Mouse (Mus musculus): ENCODE measurements around the gene Dap. TPM values are rescaled to one million over a fixed set of nuclear protein-coding genes. Genes with fewer than 3 reads are reported as not detected.
A peak's percentile ranks its signal among the peaks of the same experiment; 100 is the strongest.

Dap gene
- polyA plus RNA-seq, 1 experiment from 2014 or later, result 95.7 TPM

DNA sequence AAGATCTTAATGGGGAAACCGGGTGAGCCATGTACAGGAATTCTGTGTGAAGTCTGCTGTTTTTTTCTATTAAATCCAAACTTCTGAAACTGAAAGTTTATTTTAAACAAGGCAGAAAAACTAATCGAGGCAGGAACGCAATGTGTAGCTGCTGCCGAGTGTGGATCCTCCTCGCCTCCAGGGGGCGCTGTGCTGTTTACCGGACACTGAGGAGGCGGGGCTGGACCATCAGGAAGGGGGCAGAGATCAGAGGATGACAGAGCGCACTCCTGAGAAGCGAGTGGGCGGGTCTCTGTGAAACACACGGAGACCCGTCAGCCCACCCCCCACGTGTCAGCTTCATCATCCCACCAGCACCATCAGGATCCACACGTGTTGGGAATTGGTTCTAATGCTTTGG, 85.4 kb downstream of the Dap start:
- no peak overlapping the region for H3K4me2 ChIP-seq

DNA sequence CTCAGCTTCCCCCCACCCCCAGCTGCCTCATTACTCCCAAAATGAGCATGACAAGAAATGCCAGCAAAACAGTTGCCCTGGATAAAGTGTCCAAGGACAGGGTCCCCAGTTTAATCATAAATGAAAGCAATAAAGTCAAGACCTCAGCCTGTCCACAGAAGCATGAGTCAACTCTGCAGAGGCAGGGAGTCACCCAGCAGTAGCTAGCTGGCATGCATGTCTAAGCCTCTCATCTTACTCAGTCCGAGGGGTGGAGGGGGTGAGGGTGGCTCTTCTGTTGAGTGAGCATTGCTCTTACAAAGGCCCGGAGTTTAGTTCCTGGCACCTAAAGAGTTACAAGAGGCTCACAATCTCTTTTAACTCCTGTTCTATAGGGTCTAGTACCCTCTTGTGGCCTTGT, 87.9 kb downstream of the Dap start:
- H3K36me3 ChIP-seq, result no peaks in the 10 kb centered on the region
- no peak overlapping the region for H3K9ac ChIP-seq
- H3K4me1 ChIP-seq, result no peaks in the 10 kb centered on the region
- 70% methylated on average over 2 of the region's 2 CpGs for WGBS
- no peak for ATAC-seq (ENCODE audit: insufficient number of reproducible peaks, insufficient read depth, low FRiP score, low TSS enrichment, low read depth)
- H3K27ac ChIP-seq, result no peak overlapping the region
- H3K4me2 ChIP-seq, result no peak overlapping the region
- H3K9me3 ChIP-seq, result peaks cover 4% of the 10 kb centered on the region; the same call in 1 of the 2 replicates
- H3K27me3 ChIP-seq, result no peaks in the 10 kb centered on the region
- no peak overlapping the region for H3K4me3 ChIP-seq

More for the DNA sequence above, 85.4 kb downstream of the Dap start:
- Histone ChIP-seq H3K36me3 (no peaks in the 10 kb centered on the region), H3K27me3 (no peaks in the 10 kb centered on the region), H3K9me3 (peaks cover 4% of the 10 kb centered on the region; the same call in 1 of the 2 replicates), H3K4me1 (peaks cover 3% of the 10 kb centered on the region; the same call in 1 of the 2 replicates), H3K27ac (no peak overlapping the region), H3K9ac (no peak overlapping the region), H3K4me3 (no peak overlapping the region)
- ATAC-seq (ENCODE audit: insufficient number of reproducible peaks, insufficient read depth, low FRiP score, low TSS enrichment, low read depth), result no peak
- 65% methylated on average over 15 of the region's 15 CpGs for WGBS

DNA sequence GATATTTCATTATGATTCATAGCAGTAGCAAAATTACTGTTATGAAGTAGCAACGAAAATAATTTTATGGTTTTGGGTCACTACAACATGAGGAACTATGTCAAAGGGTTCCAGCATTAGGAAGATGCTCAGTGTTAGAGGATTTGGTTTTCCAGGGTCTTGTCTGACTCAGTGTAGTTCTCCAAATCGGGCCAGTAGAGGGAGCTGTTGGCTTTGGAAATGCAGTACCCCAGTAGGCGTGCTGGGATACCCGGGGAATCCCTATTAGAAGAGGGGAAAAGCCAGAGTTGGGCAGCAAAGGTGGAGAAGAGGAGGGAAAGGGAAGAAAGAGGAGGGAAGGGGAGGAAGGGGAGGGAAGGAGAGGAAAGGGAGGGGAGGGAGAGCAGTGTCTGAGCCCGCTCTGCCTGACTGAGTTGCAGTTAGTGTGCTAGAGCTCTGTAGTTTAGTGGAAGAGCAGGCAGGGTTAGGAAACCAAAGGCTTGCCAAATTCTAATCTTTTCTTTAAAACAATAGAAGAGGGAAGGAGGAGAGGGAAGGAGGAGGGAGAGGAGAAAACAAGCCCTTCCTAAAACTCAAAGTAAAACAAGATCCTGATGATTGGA, 91.6 kb downstream of the Dap start:
- peaks cover 27% of the 10 kb centered on the region for H3K4me1 ChIP-seq
- no peak overlapping the region for H3K9ac ChIP-seq
- no peak overlapping the region for H3K27ac ChIP-seq
- H3K36me3 ChIP-seq, result no peaks in the 10 kb centered on the region
- ATAC-seq (ENCODE audit: insufficient number of reproducible peaks, insufficient read depth, low FRiP score, low TSS enrichment, low read depth), result no peak
- WGBS, result 6% methylated on average over 5 of the region's 5 CpGs
- H3K4me2 ChIP-seq, result no peak overlapping the region
- no peaks in the 10 kb centered on the region for H3K9me3 ChIP-seq
- no peaks in the 10 kb centered on the region for H3K27me3 ChIP-seq
- H3K4me3 ChIP-seq, result no peak overlapping the region

DNA sequence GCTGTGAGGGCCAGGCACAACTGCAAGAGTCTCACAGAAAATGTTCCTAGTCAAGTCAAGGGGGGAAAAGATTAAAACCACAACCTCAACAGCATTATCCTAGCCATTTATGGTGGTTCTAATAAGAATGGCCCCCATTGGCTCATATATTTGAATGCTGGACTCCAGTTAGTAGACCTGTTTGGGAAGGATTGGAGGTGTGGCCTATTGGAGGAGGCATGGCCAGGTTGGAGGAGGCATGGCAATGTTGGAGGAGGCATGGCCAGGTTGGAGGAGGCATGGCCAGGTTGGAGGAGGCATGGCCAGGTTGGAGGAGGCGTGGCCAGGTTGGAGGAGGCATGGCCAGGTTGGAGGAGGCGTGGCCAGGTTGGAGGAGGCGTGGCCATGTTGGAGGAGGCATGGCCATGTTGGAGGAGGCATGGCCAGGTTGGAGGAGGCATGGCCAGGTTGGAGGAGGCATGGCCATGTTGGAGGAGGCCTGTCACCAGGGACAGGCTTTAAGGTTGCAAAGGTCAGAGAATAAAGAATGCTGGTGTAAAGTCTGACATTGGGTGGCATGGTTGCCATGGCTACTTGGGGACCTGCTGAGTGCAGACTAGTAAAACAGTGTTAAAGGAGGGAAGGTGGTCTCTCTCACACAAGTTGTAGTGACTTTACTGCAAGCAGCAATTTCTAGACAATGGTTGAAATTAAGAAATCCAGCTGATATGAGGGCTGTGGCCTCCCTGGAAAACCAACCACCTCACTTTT, 93.1 kb downstream of the Dap start:
- Histone ChIP-seq H3K27ac (peak overlapping the region; percentile 68), H3K9me3 (no peaks in the 10 kb centered on the region), H3K9ac (no peak overlapping the region), H3K4me3 (no peak overlapping the region), H3K4me2 (no peak overlapping the region), H3K27me3 (no peaks in the 10 kb centered on the region), H3K36me3 (no peaks in the 10 kb centered on the region), H3K4me1 (peaks cover 27% of the 10 kb centered on the region)
- no peak for ATAC-seq (ENCODE audit: insufficient number of reproducible peaks, insufficient read depth, low FRiP score, low TSS enrichment, low read depth)
- 86% methylated on average over 3 of the region's 3 CpGs for WGBS

DNA sequence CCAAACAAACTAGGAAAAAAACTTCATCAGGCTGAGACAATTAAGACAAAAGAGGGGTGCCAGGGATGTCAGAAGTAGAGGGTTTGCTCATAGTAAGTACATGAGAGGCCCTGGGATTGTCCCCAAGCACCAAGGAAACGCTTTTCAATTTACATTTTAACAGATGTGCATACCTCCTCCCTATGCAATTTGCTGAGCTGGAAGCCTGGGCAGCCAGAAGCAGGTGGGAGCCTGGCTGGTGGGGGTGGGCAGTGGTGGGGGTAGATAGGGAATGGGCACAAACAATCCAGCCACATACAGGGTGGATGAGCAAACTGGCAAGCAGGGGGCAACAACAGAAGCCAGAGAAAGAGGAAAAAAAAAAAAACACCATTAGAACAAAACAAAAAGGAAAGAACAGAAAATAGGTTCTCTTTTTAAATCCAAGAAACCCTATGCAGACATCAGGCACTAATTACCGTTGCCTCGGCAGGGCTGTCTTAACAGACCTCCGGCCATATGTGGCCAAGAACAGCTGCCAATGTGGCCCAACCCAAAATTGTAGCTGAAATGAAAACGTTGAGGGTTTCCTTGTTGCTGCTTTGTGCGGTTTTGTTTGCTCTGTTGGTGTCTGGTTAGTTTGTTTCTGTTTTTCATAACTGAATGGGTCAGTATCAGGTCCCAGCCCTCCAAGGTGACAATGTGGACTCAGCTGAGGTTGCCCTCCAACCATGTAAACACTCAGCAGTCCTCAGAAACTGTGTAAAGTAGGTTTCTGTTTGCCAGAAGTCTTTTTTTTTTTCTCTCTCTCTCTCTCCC, 94.2 kb downstream of the Dap start:
- Histone ChIP-seq H3K4me3 (no peak overlapping the region), H3K27ac (peak overlapping the region; percentile 68), H3K4me2 (peak overlapping the region; percentile 14; the same call in 1 of the 2 replicates), H3K9ac (no peak overlapping the region), H3K36me3 (no peaks in the 10 kb centered on the region), H3K9me3 (no peaks in the 10 kb centered on the region), H3K4me1 (peaks cover 27% of the 10 kb centered on the region), H3K27me3 (no peaks in the 10 kb centered on the region)
- no peak for ATAC-seq (ENCODE audit: insufficient number of reproducible peaks, insufficient read depth, low FRiP score, low TSS enrichment, low read depth)
- WGBS, result 18% methylated on average over 6 of the region's 6 CpGs

DNA sequence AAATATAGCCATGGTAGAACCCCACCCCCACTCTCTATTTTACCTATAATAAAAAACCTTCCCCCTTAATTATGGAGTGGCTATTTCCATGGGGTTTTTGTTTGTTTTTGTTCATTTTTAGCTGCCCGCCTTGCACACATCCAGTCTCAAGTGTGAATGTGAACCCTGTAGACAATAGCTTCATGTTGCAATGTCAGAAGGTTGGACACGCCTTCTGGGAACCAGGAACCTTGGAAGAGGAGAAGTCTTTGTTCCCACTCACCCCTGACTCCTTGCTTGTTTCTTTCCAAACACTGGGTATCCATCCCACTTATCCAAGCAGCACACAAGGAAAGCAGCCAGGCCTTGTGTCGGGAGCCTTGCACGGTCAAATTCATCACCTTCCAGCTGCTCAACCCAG, 94.9 kb downstream of the Dap start:
- H3K36me3 ChIP-seq, result no peaks in the 10 kb centered on the region
- H3K9me3 ChIP-seq, result no peaks in the 10 kb centered on the region
- H3K27ac ChIP-seq, result peak overlapping the region; percentile 68
- peaks cover 27% of the 10 kb centered on the region for H3K4me1 ChIP-seq
- no peak overlapping the region for H3K9ac ChIP-seq
- 62% methylated on average over 4 of the region's 4 CpGs for WGBS
- no peak overlapping the region for H3K4me2 ChIP-seq
- no peak for ATAC-seq (ENCODE audit: insufficient number of reproducible peaks, insufficient read depth, low FRiP score, low TSS enrichment, low read depth)
- H3K4me3 ChIP-seq, result no peak overlapping the region
- H3K27me3 ChIP-seq, result no peaks in the 10 kb centered on the region

DNA sequence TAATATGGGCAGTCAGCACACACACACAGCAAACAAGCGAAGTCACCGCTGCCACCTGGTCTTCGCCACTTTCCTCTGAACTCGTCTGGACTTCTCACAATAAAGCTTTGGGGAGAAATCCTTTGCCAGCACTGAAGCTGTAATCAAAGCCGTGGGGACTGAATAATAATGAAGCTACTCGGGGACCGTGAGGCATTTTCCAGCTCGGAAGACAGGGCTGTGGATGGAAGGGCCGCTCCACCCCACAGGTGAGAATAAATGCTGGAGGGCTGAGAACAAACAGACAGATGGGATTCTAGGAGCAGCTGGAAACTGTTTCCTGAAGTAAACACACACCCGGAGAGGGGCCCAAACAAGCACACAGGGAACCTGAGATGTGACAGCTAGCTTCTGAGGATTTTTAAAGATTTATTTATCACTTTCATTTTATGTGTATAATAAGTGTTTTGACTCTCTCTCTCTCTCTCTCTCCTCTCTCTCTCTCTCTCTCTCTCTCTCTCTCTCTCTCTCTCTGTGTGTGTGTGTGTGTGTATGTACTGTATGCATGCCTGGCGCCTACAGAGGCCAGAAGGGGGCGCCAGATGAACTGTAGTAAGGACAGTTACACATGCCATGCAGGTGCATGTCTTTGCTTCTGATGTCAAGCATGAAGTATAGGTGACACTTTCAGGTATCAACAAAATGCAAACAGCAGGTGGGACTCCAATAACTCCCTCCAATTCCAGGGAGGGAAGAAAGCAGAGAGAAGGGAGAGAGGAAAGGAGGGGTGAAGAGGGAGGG, 96.7 kb downstream of the Dap start:
- no peak for ATAC-seq (ENCODE audit: insufficient number of reproducible peaks, insufficient read depth, low FRiP score, low TSS enrichment, low read depth)
- Histone ChIP-seq H3K27me3 (no peaks in the 10 kb centered on the region), H3K4me1 (peaks cover 27% of the 10 kb centered on the region), H3K9ac (no peak overlapping the region), H3K4me2 (no peak overlapping the region), H3K27ac (no peak overlapping the region), H3K9me3 (no peaks in the 10 kb centered on the region), H3K36me3 (no peaks in the 10 kb centered on the region), H3K4me3 (no peak overlapping the region)
- WGBS, result 53% methylated on average over 12 of the region's 12 CpGs

DNA sequence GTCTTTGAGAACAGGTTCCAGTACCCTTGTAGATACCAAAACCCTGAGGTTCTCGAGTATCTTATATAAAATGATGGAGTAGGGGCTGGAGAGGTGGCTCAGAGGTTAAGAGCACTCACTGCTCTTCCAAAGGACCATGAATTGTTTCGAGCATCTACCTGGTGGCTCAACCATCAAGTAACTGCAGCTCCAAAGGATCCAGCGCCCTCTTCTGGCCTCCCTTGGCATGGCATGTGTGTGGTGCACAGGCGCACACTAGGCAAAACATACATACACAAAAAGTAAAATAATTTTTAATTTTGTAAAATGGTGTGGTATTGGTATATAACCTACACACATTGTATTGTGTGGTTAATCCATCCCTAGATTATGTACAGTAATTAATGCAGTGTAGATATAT, 99.6 kb downstream of the Dap start:
- Histone ChIP-seq H3K4me3 (no peak overlapping the region), H3K9ac (no peak overlapping the region), H3K27ac (no peak overlapping the region), H3K4me2 (no peak overlapping the region), H3K27me3 (no peaks in the 10 kb centered on the region), H3K36me3 (no peaks in the 10 kb centered on the region), H3K9me3 (no peaks in the 10 kb centered on the region), H3K4me1 (peaks cover 13% of the 10 kb centered on the region)
- no peak for ATAC-seq (ENCODE audit: insufficient number of reproducible peaks, insufficient read depth, low FRiP score, low TSS enrichment, low read depth)
- WGBS, result 76% methylated on average over 4 of the region's 4 CpGs

Other genes with a start within 250 kb of the Dap start
- 0.32 and 0.74 TPM in 2 replicates for gene Ankrd33b, start 143.4 kb downstream of the Dap start, polyA plus RNA-seq (2015; fragmentation: Nextera tagmentation; extraction: Ambion mirVana)
- 0.94 and 1.5 TPM in 2 replicates for gene Ropn1l, start 229.4 kb downstream of the Dap start, polyA plus RNA-seq (2015; fragmentation: Nextera tagmentation; extraction: Ambion mirVana)

All from embryonic facial prominence, embryonic 13.5 days (tissue).